Mouse (Mus musculus) lung, adult 2 months (tissue): ENCODE measurements around the gene Lnpep. TPM values are rescaled to one million over a fixed set of nuclear protein-coding genes. Genes with fewer than 3 reads are reported as not detected.
"Not testable (repeated sequence)": the region's sequence is repeated elsewhere in the genome, so short reads cannot be mapped to it uniquely, and the experiment has no call there.

Experiments
- DNase-seq: peaks from one replicate; pipeline ENCODE4 v3.0.0; 2022
- H3K4me1 ChIP-seq: fragments of 200-500 bp; 2 replicates; pipeline ENCODE4 v1.6.1; 2011; ENCODE audit warnings: low read length; ENCODE audit not compliant: control insufficient read depth, insufficient read depth
- H3K4me3 ChIP-seq: fragments of 200-500 bp; replicated peaks from 2 replicates; pipeline ENCODE3; 2011; ENCODE audit warnings: low read depth, mild to moderate bottlenecking, control low read depth, low read length; ENCODE audit errors: extremely low read depth
- CTCF ChIP-seq: fragments of 200-500 bp; IDR thresholded peaks from 2 replicates; pipeline ENCODE4 v1.5.1; 2011; ENCODE audit warnings: mild to moderate bottlenecking, low read length, control low read depth; ENCODE audit not compliant: insufficient read depth
- POLR2A ChIP-seq: fragments of 200-500 bp; IDR thresholded peaks from 2 replicates; pipeline ENCODE4 v1.6.1; 2011; ENCODE audit warnings: low read depth, mild to moderate bottlenecking, control low read depth, low read length, borderline replicate concordance; ENCODE audit errors: extremely low read depth
- WGBS: fragments of 180-500 bp; shearing (Covaris S2); methylation state at CpG from one replicate; pipeline ENCODE4 v1.1.7; 2018; 5-methylcytosine and 5-hydroxymethylcytosine counted together
- polyA plus RNA-seq: library from polyadenylated mRNA; depleted of rRNA; stranded (reverse); fragments of >200 nt; gene quantifications from 2 replicates; pipeline ENCODE4 v1.2.3, GENCODE M21; 2012; rRNA removed

Gene Lnpep
- polyA plus RNA-seq: 8.0 and 13.5 TPM in 2 replicates

DNA sequence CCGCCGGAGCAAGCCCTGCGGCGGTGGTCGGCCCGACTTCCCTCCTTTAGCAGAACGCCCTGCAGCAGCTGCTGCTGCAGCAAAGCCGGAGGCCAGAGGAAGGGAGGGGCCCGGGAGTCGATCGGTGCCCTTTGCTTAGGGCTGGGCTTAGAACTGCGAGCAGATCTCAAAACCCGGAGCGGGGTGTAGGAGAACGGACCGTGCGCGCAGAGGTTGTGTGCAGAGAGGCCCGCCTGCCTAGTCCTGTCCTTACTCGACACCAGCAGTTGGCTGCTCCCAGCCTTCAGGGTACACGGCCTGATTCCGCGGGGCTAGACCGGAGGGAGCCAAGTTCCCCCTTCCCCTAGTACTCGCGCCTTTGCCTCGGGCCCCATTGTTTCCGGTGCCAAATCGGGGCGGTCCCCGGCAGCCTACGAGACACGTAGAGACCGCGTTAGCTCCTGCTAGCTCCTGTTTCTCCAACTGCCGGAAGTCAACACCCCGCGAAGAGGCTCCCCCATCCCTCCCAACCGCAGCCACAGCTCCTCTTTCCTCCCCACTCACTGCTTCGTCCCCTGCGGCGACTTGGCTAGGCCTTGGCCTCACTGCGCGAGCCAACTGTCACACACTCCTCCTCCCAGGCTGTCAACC lies at the start of gene Lnpep:
TSS of gene Lnpep (minus strand) at position 94 of the 630 bp plus-strand sequence.
- peak; percentile 85 for TF ChIP-seq POLR2A
- no peak for TF ChIP-seq CTCF
- WGBS: under 1% methylated on average over 44 of the region's 44 CpGs
- DNase-seq: peak; percentile 94

DNA sequence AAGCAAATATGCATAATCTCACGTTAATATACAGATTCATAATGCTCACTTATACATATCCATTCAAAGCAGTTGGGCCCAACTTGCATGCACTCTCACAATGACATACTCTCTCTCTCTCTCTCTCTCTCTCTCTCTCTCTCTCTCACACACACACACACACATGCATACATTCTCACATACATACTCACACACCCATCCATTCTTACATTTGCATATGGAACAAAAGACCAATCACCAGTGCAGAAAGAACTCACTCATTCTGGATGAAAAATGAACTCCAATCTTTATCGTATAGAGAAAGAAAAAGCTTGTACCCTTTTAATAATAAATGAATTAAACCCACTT lies 31.0 kb upstream of the Lnpep start:
- TF ChIP-seq CTCF (no peak), POLR2A (no peak)
- WGBS: 36% methylated on average over 2 of the region's 2 CpGs
- no peaks in the 10 kb centered on the region for H3K4me1 ChIP-seq

More for the DNA sequence above, at the start of gene Lnpep:
- H3K4me1 ChIP-seq: peaks cover 4% of the 10 kb centered on the region
- peak within 1 kb of the TSS; percentile 97 for H3K4me3 ChIP-seq

DNA sequence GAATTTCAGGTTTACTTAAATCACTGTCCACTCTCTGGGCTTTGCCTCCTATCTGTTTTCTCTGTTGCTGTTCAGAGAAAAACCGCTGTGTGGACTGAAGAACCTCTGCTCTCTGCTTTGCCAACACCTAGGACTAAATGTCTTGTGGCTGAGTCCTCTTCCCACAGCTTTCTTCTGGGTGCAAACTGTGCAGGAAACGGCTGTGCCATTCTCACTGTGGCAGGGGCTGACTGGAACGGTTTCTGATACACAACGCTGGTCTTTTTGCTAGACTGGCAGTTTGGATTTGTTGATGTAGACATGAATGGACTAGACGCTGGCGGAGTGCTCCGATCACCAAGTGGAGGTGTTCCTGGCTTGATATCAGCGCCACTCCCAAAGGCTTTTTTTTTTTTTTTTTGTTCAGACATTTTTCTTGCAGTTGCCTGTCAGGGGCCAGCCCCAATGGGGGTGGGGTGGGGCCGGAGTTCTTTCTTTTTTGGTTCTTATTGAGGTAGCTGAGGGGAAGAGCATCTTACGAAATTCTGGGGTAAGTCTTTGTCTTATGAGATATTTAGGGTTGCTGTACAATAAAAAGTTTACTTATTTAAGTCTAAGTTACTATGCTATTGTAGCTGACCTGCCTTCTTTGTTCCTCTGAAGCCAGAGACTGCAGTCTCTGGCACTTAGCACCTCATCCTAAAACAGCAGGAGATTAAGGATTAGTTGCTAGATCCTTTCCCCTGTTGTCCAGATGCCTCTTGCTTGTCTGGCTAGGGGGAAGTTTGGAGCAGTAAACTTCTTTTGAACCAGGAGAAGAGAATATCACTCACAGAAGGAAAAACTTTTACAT lies 30.4 kb upstream of the Lnpep start:
- Histone ChIP-seq H3K4me1 (no peaks in the 10 kb centered on the region), H3K4me3 (no peak overlapping the region)
- no peak for DNase-seq
- WGBS: 13% methylated on average over 10 of the region's 10 CpGs
- no peak for TF ChIP-seq CTCF
- no peak for TF ChIP-seq POLR2A

More for the DNA sequence above, 31.0 kb upstream of the Lnpep start:
- no peak for DNase-seq
- no peak overlapping the region for H3K4me3 ChIP-seq

DNA sequence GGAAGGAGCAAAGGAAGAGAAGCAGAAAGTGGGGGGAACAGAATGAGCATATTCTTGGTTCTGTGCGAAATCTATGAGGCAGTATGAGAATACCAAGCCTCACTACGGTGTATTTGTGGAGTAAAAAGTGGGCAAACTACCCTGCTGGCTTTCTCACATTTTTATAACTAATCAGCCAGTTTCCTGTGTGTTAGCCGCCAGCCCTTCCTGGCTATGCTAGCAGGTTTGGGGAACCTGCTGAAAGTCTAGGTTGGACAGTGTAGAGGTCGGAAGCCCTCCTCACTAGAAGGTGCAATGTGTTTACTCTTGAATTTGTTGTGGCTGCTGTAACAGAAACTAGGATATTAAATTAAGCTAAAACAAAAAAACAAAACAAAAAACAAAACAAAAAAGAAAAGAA lies 27.7 kb upstream of the Lnpep start:
- no peak for DNase-seq

DNA sequence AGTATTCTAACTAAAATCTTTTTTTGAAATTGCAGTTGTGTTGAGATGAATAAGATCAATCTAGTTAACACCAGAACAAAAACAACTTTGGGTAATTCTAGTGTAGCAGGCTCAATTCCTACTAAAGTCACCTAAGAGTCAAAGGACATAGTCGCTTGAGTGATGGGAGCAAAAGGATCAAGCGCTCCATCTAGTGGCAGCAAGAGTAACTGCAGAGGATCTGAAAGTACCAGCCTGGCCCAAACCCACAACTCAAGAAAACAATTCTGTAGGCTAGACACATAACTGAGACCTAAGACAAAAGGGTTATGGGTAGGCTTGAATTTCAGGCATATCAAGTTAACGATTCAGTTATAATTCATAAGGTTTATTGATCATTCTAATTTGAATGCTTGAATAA lies 20.9 kb upstream of the Lnpep start:
- Histone ChIP-seq H3K4me3 (no peak overlapping the region), H3K4me1 (no peaks in the 10 kb centered on the region)
- TF ChIP-seq CTCF (peak; percentile 73), POLR2A (no peak)
- DNase-seq: peak; percentile 44
- 1% methylated on average over 3 of the region's 3 CpGs for WGBS

More for the DNA sequence above, 27.7 kb upstream of the Lnpep start:
- no peak for TF ChIP-seq POLR2A
- no peak for TF ChIP-seq CTCF
- Histone ChIP-seq H3K4me3 (no peak overlapping the region), H3K4me1 (no peaks in the 10 kb centered on the region)
- 58% methylated on average over 4 of the region's 4 CpGs for WGBS

DNA sequence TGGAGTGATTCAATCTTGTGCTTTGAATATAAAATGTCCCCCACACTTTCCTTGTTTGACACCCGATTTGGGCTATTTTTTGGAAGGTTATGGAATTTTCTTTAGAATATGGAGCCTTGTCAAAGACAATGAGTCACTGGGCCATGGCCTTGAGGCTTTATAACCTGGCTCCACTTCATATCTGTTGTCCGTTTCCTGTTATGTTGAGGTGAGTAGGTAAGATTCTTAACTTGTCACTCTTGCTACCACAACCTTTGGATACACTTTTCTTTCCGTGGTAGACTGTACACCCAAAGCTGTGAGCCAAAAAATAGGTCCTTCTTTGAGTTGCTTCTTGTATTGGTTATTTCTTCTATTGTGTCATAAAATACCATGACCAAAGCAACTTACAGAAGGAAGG lies 12.5 kb upstream of the Lnpep start:
- H3K4me3 ChIP-seq: no peak overlapping the region
- WGBS: 60% methylated on average over 3 of the region's 3 CpGs
- TF ChIP-seq POLR2A: no peak
- TF ChIP-seq CTCF: no peak
- H3K4me1 ChIP-seq: no peaks in the 10 kb centered on the region
- no peak for DNase-seq

DNA sequence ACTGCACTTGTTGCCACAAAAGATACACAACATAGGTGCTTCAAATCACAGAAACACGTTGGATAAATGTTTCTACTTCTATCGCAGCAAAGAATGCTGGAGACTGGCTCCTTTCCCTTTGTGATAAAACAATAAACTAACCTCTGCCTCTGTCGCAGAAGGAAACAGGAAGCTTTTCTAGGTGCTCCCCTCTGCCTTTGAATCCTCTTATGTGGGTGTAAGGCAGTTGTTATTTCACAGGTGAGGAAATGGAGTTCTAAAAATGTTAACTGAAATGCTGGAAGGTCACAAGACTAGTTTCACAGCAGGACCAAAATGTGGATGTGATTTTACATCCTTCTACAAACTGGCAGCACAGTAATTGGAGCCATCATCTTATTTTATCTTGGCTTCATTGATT lies 11.3 kb upstream of the Lnpep start:
- TF ChIP-seq POLR2A (no peak), CTCF (no peak)
- no peaks in the 10 kb centered on the region for H3K4me1 ChIP-seq
- H3K4me3 ChIP-seq: no peak overlapping the region
- DNase-seq: no peak
- 14% methylated on average over 3 of the region's 3 CpGs for WGBS

DNA sequence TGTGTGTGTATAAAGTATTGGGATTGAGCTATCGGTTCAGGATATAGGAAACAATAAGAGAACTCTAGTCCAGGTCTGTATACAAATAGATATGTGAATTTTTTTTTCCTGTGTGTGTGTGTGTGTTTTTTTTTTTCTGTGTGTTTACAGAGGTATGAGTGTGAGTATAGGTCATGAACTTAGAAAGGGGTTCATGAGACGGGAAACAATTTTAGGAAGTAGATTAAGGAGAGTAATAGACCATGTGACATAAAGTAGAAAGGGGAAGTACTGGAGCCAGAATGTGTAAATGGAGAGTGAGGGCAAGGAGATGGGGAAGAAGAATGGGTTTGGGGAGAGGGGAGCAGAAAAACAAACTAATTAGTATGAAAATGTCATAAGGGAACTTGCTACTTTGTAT lies 9.2 kb upstream of the Lnpep start:
- TF ChIP-seq CTCF (no peak), POLR2A (no peak)
- H3K4me1 ChIP-seq: no peaks in the 10 kb centered on the region
- no peak for DNase-seq
- no peak overlapping the region for H3K4me3 ChIP-seq
- WGBS: 49% methylated on average over 2 of the region's 2 CpGs

DNA sequence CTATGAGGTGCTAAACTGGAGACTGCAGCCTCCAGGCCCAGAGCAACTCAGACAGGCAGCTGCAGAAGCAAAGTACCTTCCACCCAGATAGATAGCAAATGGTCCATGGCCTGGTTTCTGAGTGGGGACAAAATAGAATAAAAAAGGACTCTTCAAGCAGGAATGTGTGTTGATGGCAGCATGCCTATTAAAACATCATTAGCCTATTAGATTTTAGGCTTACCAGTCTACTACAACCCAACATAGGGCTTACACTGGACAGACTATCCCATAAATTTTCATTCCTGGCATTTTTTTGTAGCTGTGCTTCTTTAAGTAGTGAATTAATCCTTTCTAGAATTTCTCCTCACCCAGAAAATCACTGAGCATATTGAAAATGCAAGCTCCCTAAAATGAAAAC lies 7.1 kb upstream of the Lnpep start:
- H3K4me3 ChIP-seq: no peak overlapping the region
- TF ChIP-seq POLR2A: no peak
- no peak for TF ChIP-seq CTCF
- no peak for DNase-seq

DNA sequence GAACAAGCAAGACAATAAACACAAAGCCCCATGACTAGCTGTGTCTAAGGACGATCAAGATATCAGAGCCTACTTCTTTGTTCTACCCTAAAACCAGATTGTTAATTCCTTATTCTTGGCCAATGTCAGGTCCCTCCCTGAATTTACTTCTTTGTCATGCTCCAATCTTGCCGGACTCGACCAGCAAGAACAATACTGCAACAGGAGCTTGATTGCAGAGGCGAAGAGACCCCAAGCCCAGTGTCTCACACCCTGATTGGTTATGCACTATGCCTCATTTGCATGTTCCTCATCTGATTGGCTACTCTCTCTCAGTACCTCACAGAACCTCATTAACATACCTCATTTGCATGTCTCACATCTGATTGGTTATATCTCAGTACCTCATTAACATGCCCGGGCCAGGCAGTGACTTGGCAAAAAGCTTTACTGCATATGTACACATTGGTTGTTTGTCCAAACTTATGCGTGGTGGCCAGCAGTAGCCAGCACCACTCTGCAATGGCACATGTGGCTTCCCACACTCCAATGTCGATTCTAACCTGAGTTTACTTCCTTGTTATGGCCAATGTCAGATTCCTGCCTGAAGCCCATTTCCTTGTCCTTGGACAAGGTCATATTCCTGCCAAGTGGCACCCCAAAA lies 3.5 kb upstream of the Lnpep start:
- not testable (repeated sequence) for DNase-seq, H3K4me3 ChIP-seq, H3K4me1 ChIP-seq
- WGBS: 92% methylated on average over 7 of the region's 7 CpGs

More for the DNA sequence above, 7.1 kb upstream of the Lnpep start:
- H3K4me1 ChIP-seq: no peaks in the 10 kb centered on the region
